Mouse (Mus musculus) embryonic fibroblast, embryonic 13.5 days (primary cell): ENCODE results near the gene Nagk.

ENCODE experiments used
- CTCF ChIP-seq: IDR thresholded peaks from 2 replicates; pipeline ENCODE4 v1.5.1; 2011; ENCODE audit warnings: mild to moderate bottlenecking, control low read depth, low read length, moderate library complexity, borderline replicate concordance; ENCODE audit not compliant: insufficient read depth
- POLR2A ChIP-seq: IDR thresholded peaks from 2 replicates; pipeline ENCODE4 v1.6.1; 2011; ENCODE audit warnings: low read depth, mild to moderate bottlenecking, control low read depth, low read length, moderate library complexity

DNA sequence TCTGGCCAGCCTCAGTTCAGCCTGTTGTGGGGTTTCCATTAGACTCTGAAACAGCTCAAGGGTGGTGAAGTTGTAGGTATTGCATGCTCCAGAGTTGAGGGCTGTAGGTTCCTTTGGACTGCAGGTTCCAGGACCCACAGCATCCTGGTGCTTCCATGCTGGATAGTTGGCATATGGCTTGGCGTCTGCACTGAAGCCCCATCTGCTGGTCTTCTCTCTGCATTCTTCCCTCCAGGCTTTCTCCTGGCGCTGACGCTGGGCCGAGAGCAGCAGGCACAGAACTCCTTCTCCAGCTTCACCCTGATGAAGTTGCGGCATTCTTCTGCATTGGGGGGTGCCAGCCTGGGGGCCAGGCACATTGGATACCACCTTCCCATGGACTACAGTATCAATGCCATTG, 7.3 kb downstream of the Nagk start:
- no peak for TF ChIP-seq CTCF
- no peak for TF ChIP-seq POLR2A
